In the genomic region with DNA sequence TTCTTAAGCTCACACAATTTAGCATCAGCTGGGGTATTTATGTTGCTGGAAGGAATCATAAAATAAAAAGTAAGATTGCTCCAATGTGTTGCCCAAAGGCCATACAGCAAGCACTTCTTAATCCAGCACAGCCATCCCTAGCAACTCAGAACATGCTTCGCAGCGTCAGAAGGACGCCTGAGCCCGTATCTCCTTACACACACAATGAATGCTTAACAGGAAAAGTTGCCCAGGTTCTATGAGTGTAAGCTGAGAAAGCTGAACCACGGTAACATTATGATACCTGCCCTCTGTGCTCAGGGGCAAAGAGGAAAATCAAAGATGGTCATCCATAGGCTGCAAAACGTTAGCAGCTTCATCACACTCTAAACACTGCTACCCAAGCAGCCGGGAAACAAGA, we compare ENCODE assay signal across 26 mouse cellular contexts.
"Had no signal": no experiment of that assay in that cellular context is flagged by ENCODE, and none has a peak within 500 bp of the region (broad histone marks: within the 10 kb centered on the region; RNA-seq: fewer than 3 reads in every experiment).

No protein-coding gene starts in this region.

- H3K4me2 ChIP-seq: limb, embryonic 15.5 days; liver, embryonic 11.5 days; lung, embryonic 14.5 days; midbrain, embryonic 13.5 days; neural tube, embryonic 13.5 days had no signal

- H3K4me3 ChIP-seq: left cerebral cortex, adult 2 months; limb, embryonic 15.5 days; megakaryocyte, embryonic 14.5 days; midbrain, embryonic 10.5 days; midbrain, embryonic 13.5 days; myocyte; neural tube, embryonic 13.5 days had no signal

- H3K36me3 ChIP-seq: limb, embryonic 15.5 days; midbrain, embryonic 10.5 days; midbrain, embryonic 13.5 days; neural tube, embryonic 13.5 days had no signal

- ATAC-seq: intestine, embryonic 16.5 days; liver, postnatal 0 days; lung, postnatal 0 days; midbrain, embryonic 13.5 days; midbrain, embryonic 16.5 days had no signal

- DNase-seq: kidney, adult 18-20 months; kidney, adult 9 months; kidney, postnatal 14 days; kidney, postnatal 4 days; layer of hippocampus, postnatal 36 days; left cerebral cortex, postnatal 4 days; liver, postnatal 0 days; lung, embryonic 14.5 days; lung, postnatal 36 days; retina, postnatal 1 day; thymus, adult 2 months; thymus, postnatal 14 days; thymus, postnatal 4 days had no signal

- H3K9me3 ChIP-seq: limb, embryonic 15.5 days; megakaryocyte, embryonic 14.5 days; midbrain, embryonic 10.5 days; midbrain, embryonic 13.5 days; neural tube, embryonic 13.5 days had no signal

- H3K27ac ChIP-seq: left cerebral cortex, adult 2 months; limb, embryonic 15.5 days; liver, embryonic 14.5 days; midbrain, embryonic 10.5 days; midbrain, embryonic 13.5 days; neural tube, embryonic 13.5 days; stomach, postnatal 0 days had no signal

- H3K4me1 ChIP-seq: megakaryocyte, embryonic 14.5 days; midbrain, embryonic 10.5 days; midbrain, embryonic 13.5 days; neural tube, embryonic 13.5 days had no signal

- H3K27me3 ChIP-seq: limb, embryonic 15.5 days; megakaryocyte, embryonic 14.5 days; midbrain, embryonic 13.5 days; neural tube, embryonic 13.5 days had no signal

- H3K9ac ChIP-seq: limb, embryonic 15.5 days; liver, embryonic 14.5 days; liver, postnatal 0 days; lung, embryonic 14.5 days; midbrain, embryonic 13.5 days; neural tube, embryonic 13.5 days had no signal
